Mouse (Mus musculus): ENCODE results near the gene Srgap3.

DNA sequence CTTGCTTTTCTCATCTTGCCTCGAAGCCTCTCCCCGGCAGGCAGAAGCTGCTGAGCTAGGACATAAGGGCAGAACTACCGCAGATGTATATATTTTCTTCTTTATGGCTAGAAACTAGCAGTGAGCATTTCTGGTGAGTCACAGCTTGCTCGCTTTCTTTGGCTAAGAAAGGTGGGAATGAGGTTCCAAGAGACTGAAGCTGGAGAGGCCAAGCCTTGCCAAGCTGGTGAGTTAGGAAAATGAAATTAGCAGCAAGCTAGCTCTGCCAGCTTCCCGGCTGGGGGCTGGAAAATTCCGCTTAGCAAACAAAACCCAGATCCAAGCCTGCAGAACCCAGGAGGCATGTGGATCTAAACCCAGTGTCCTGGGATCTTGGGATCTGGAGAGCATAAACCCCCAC lies 124.0 kb downstream of the Srgap3 start:
- TF ChIP-seq CTCF (IDR thresholded peaks at IDR 0.05; ENCODE audit: low read depth) (no peak), EP300 (IDR thresholded peaks at IDR 0.05; ENCODE audit: low read depth) (no peak)

Measured in liver, postnatal 0 days (tissue).